Mouse (Mus musculus): ENCODE measurements around the gene Pik3r6. TPM values are rescaled to one million over a fixed set of nuclear protein-coding genes. Genes with fewer than 3 reads are reported as not detected.

Pik3r6 gene
- total and polyA plus RNA-seq, 2 experiments from 2014 or later: 1.3 to 1.5 TPM

DNA sequence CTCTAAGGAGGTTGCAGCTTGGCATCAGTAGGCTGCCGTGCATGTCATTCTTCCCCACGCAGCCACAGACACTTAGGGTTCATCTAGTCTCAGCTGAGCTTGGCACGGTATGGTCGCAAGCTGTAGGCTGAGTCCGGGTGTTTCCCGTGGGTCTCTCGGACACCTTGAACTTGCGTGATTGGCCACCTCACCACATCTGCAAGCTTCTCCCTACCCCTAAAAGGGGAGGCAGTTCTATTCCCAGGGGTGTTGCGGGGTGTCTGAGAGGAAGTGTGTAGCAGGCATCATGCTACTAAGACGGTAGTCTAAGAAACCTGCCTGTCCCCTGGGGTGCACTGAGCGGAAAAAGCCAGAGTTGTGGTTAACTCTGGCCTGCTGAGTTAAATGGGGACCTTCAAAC, 4.3 kb upstream of the Pik3r6 start:
- WGBS: 87% methylated on average over 11 of the region's 11 CpGs
- no peaks in the 10 kb centered on the region for H3K36me3 ChIP-seq (ENCODE audit: insufficient read depth, low read length)

DNA sequence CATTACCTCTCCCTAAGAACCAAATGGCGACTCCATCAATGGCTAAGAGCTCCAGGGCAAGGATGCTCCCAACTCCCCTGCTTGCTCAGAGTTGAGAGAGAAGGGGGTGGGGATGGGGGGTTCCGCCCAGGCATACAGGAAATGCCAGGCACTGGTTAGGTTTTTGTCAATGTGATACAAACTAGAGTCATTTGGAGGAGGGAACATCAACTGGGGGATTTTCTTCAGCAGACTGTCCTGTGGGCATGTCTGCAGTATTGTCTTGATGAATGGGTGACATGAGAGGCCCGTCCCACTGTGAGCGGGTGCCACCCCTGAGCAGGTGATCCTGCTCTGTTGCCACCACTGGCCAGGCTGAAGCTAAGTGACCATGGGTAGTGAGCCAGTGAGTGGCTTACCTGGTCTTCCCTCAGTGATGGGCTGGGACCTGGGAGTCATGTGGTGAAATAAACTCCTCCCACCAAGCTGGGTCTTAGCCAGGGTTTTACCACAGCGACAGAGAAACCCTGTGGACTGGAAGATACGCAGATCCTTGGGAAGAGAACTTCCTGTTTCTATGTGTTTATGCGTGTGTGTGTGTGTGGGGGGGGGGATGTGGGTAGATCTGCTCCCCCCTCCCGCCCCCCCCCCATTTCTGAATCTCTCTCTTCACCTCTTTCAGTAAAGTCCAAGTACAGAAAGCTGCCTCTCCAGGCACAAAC, 3.7 kb upstream of the Pik3r6 start:
- no peaks in the 10 kb centered on the region for H3K27me3 ChIP-seq (ENCODE audit: insufficient read depth, low read length)
- H3K36me3 ChIP-seq (ENCODE audit: insufficient read depth, low read length): no peaks in the 10 kb centered on the region
- no peaks in the 10 kb centered on the region for H3K4me1 ChIP-seq (ENCODE audit: insufficient read depth, low read length)
- no peak overlapping the region for H3K9ac ChIP-seq (replicated peaks; ENCODE audit: low read length)
- TF ChIP-seq CTCF (IDR thresholded peaks at IDR 0.05; ENCODE audit: low read depth): no peak
- ATAC-seq (no peak), DNase-seq (ENCODE audit: low spot score) (no peak)
- no peaks in the 10 kb centered on the region for H3K9me3 ChIP-seq (ENCODE audit: low read length)
- no peak overlapping the region for H3K4me2 ChIP-seq (ENCODE audit: low read depth, low read length)
- no peak overlapping the region for H3K4me3 ChIP-seq (ENCODE audit: low read length)
- WGBS: 68% methylated on average over 8 of the region's 8 CpGs
- no peak overlapping the region for H3K27ac ChIP-seq

More for the DNA sequence above, 4.3 kb upstream of the Pik3r6 start:
- H3K9me3 ChIP-seq (ENCODE audit: low read length): no peaks in the 10 kb centered on the region
- no peak overlapping the region for H3K9ac ChIP-seq (replicated peaks; ENCODE audit: low read length)
- no peak overlapping the region for H3K4me3 ChIP-seq (ENCODE audit: low read length)
- no peak overlapping the region for H3K4me2 ChIP-seq (ENCODE audit: low read depth, low read length)
- H3K4me1 ChIP-seq (ENCODE audit: insufficient read depth, low read length): no peaks in the 10 kb centered on the region
- H3K27ac ChIP-seq: no peak overlapping the region
- no peak for TF ChIP-seq CTCF (IDR thresholded peaks at IDR 0.05; ENCODE audit: low read depth)
- ATAC-seq (no peak), DNase-seq (ENCODE audit: low spot score) (no peak)
- no peaks in the 10 kb centered on the region for H3K27me3 ChIP-seq (ENCODE audit: insufficient read depth, low read length)

DNA sequence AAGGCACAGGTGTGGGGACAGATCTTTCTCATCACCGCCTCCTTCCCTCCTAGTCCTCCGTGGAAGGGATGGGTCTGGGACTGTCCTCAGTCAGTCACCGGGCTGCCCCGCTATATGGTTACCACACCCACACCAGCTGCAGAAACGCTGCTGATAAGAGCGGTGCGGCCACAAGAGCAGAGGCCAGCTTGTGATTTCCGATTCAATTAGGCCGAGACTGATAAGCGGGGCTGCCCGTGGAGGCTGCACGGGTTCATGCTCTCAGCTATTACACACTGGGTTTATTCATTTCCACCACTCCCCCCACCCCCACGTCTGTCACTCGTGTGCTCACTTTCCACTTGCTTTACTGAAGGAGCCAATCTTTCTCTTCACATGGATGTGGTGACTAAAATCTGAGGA, 1.9 kb upstream of the Pik3r6 start:
- 61% methylated on average over 14 of the region's 14 CpGs for WGBS
- no peak overlapping the region for H3K4me2 ChIP-seq (ENCODE audit: low read depth, low read length)
- no peak for TF ChIP-seq CTCF (IDR thresholded peaks at IDR 0.05; ENCODE audit: low read depth)
- H3K9ac ChIP-seq (replicated peaks; ENCODE audit: low read length): no peak overlapping the region
- no peak overlapping the region for H3K27ac ChIP-seq
- no peaks in the 10 kb centered on the region for H3K9me3 ChIP-seq (ENCODE audit: low read length)
- no peaks in the 10 kb centered on the region for H3K27me3 ChIP-seq (ENCODE audit: insufficient read depth, low read length)
- ATAC-seq: no peak
- no peaks in the 10 kb centered on the region for H3K36me3 ChIP-seq (ENCODE audit: insufficient read depth, low read length)
- DNase-seq (ENCODE audit: low spot score): no peak
- no peaks in the 10 kb centered on the region for H3K4me1 ChIP-seq (ENCODE audit: insufficient read depth, low read length)
- no peak overlapping the region for H3K4me3 ChIP-seq (ENCODE audit: low read length)

DNA sequence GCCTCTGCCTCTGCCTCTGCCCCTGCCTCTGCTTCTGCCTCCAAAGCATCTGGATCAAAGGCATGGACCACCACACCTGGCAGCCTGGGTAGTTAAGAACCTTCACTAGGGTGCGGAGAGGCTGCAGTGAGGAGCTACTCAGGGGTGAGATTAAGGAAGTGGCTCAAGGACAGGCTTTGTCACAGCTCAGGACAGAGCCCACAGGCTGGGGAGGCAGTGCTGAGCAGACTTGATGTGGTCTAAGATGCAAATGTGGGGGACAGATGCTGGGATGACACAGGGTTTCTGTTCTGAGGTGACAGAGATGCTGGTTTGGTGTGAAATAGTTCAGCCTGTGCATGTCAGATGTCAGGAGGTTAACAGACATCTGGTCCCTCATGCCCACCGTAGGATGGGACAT, 411 bp upstream of the Pik3r6 start:
- Histone ChIP-seq H3K27ac (no peak overlapping the region), H3K27me3 (ENCODE audit: insufficient read depth, low read length) (no peaks in the 10 kb centered on the region), H3K4me3 (ENCODE audit: low read length) (no peak overlapping the region), H3K9me3 (ENCODE audit: low read length) (no peaks in the 10 kb centered on the region), H3K4me1 (ENCODE audit: insufficient read depth, low read length) (no peaks in the 10 kb centered on the region), H3K4me2 (ENCODE audit: low read depth, low read length) (no peak overlapping the region), H3K9ac (replicated peaks; ENCODE audit: low read length) (no peak overlapping the region), H3K36me3 (ENCODE audit: insufficient read depth, low read length) (no peaks in the 10 kb centered on the region)
- no peak for TF ChIP-seq CTCF (IDR thresholded peaks at IDR 0.05; ENCODE audit: low read depth)
- 90% methylated on average over 2 of the region's 2 CpGs for WGBS
- no peak for DNase-seq (ENCODE audit: low spot score)
- no peak for ATAC-seq

GRCm38 (mm10) chr11:68504913-68505312, 2.1 kb downstream of the Pik3r6 start:
- H3K4me3 ChIP-seq (ENCODE audit: low read length): no peak overlapping the region
- H3K4me2 ChIP-seq (ENCODE audit: low read depth, low read length): no peak overlapping the region
- H3K27ac ChIP-seq: no peak overlapping the region
- WGBS: 87% methylated on average over 11 of the region's 11 CpGs
- DNase-seq (ENCODE audit: low spot score): no peak
- no peaks in the 10 kb centered on the region for H3K4me1 ChIP-seq (ENCODE audit: insufficient read depth, low read length)
- H3K36me3 ChIP-seq (ENCODE audit: insufficient read depth, low read length): no peaks in the 10 kb centered on the region
- TF ChIP-seq CTCF (IDR thresholded peaks at IDR 0.05; ENCODE audit: low read depth): no peak
- H3K27me3 ChIP-seq (ENCODE audit: insufficient read depth, low read length): no peaks in the 10 kb centered on the region
- no peak overlapping the region for H3K9ac ChIP-seq (replicated peaks; ENCODE audit: low read length)
- no peaks in the 10 kb centered on the region for H3K9me3 ChIP-seq (ENCODE audit: low read length)
- ATAC-seq: no peak

DNA sequence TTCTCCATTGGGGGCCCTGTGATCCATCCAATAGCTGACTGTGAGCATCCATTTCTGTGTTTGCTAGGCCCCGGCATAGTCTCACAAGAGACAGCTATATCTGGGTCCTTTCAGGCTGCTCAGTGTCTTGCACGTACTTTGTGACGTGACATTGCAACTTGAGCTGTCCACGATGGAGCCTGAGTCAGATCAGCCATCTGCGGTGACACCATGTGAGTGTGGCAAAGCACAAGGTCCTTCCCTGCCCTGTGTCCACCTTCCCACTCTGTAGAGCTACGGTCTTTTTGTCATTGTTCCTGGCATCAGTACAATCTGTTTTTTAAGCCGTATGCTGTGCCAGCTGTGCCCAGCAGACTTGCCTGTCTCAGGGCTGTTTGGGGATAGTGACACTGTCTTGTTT, 4.4 kb downstream of the Pik3r6 start:
- H3K9me3 ChIP-seq (ENCODE audit: low read length): no peaks in the 10 kb centered on the region
- H3K27me3 ChIP-seq (ENCODE audit: insufficient read depth, low read length): no peaks in the 10 kb centered on the region
- H3K36me3 ChIP-seq (ENCODE audit: insufficient read depth, low read length): no peaks in the 10 kb centered on the region
- no peak overlapping the region for H3K9ac ChIP-seq (replicated peaks; ENCODE audit: low read length)
- DNase-seq (ENCODE audit: low spot score) (no peak), ATAC-seq (no peak)
- no peaks in the 10 kb centered on the region for H3K4me1 ChIP-seq (ENCODE audit: insufficient read depth, low read length)
- no peak for TF ChIP-seq CTCF (IDR thresholded peaks at IDR 0.05; ENCODE audit: low read depth)
- no peak overlapping the region for H3K4me2 ChIP-seq (ENCODE audit: low read depth, low read length)
- H3K27ac ChIP-seq: no peak overlapping the region
- whole genome bisulfite sequencing: 77% methylated on average over 7 of the region's 7 CpGs
- no peak overlapping the region for H3K4me3 ChIP-seq (ENCODE audit: low read length)

DNA sequence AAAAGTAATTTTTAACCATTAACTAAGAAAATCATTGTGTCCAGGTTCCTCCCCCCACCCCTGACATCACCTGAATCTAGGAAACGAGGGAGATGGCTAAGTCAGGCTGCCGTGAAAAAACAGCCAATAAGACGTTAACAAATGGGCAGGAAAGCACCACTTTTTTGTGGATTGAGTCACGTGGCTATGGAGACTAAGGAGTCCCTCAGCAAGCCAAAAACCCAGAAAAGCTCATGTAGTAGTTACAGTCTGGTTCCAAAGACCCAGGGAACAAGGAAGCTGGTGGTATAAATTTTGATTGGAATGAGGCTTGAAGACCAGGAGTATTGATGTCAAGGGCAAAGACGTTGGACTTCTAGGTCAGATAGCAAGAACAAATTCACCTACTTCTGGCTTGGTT, 5.8 kb downstream of the Pik3r6 start:
- H3K27me3 ChIP-seq (ENCODE audit: insufficient read depth, low read length): no peaks in the 10 kb centered on the region
- no peaks in the 10 kb centered on the region for H3K4me1 ChIP-seq (ENCODE audit: insufficient read depth, low read length)
- DNase-seq (ENCODE audit: low spot score) (no peak), ATAC-seq (no peak)
- no peak overlapping the region for H3K4me2 ChIP-seq (ENCODE audit: low read depth, low read length)
- H3K4me3 ChIP-seq (ENCODE audit: low read length): no peak overlapping the region
- no peaks in the 10 kb centered on the region for H3K36me3 ChIP-seq (ENCODE audit: insufficient read depth, low read length)
- H3K9me3 ChIP-seq (ENCODE audit: low read length): no peaks in the 10 kb centered on the region
- no peak for TF ChIP-seq CTCF (IDR thresholded peaks at IDR 0.05; ENCODE audit: low read depth)
- H3K9ac ChIP-seq (replicated peaks; ENCODE audit: low read length): no peak overlapping the region
- H3K27ac ChIP-seq: no peak overlapping the region
- WGBS: 80% methylated on average over 5 of the region's 5 CpGs

Measured in hindbrain, postnatal 0 days (tissue).